Mouse (Mus musculus): ENCODE data around the gene Hdgfl3. TPM values are rescaled to one million over a fixed set of nuclear protein-coding genes. Genes with fewer than 3 reads are reported as not detected.

The Hdgfl3 gene
- total and polyA plus RNA-seq, 3 experiments = 0.04 TPM; not detected in 2

DNA sequence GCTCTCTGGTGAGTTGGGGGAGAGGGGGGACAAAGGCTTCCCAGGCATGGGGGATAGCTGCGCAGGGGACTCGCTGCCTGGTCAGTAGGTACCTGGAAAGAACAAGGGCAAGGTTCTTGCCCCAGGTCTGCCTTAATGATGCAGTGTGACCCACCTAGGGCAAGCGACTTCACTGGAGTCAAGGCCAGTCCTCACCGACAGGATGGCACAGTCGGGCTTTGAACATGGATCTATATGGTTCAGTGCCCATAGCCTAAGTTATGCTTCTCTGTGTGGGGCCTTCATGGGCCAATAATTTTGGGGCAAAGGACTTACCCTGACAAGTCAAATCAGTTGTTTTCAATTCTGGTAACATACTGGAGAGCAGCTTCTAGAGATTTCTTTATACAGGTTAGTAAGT lies 533 bp upstream of the Hdgfl3 start:
- no peaks in the 10 kb centered on the region for H3K4me1 ChIP-seq (ENCODE audit: control insufficient read depth in 1 of 2, insufficient read depth in 2 of 2)
- no peak overlapping the region for H3K9ac ChIP-seq (ENCODE audit: insufficient read depth, low read depth)

DNA sequence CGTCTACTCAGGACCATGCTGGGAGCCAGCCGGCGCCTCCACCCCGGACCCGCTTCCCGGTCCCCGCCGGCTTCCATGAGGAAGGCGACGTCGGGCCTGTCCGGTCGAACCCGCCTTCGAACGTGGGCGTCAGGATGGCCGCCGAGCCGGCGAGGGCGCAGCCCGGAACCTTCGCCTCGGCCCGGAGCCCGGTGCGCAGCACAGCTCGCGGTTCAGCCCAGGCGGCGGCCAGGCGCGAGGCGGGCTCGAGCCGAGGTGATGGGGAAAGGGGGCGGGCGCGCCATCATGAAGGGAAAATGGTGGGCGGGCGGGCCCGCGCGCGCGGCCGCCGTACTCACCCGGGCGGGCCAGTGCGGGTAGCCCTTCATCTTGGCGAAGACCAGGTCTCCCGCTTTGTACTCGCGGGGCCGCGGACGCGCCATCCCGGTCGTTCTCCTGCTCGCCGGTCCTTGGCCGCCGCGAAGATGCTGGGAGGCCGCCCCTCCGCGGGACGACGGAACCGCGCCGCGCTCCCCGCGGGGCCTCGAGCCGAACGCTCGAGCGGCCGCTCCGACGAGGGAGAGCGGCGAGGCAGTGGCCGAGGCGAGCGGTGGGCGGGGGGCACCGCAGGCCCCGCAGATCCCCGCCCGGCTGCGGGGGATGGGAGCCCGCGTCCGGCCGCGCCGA lies 539 bp downstream of the Hdgfl3 start:
- Histone ChIP-seq H3K4me3 (replicated peaks in 1 of 3; ENCODE audit: low read depth in 2 of 3, low read length in 2 of 3, poor library complexity in 1 of 3) (no peak overlapping the region), H3K36me3 (replicated peaks in 1 of 2; ENCODE audit: control insufficient read depth in 1 of 2, insufficient read depth in 1 of 2, low read length in 1 of 2) (no peaks in the 10 kb centered on the region), H3K4me1 (ENCODE audit: control insufficient read depth in 1 of 2, insufficient read depth in 2 of 2) (no peaks in the 10 kb centered on the region), H3K27me3 (replicated peaks) (no peaks in the 10 kb centered on the region), H3K79me2 (replicated peaks; ENCODE audit: control insufficient read depth, extremely low read depth, insufficient read depth, poor library complexity, severe bottlenecking) (no peaks in the 10 kb centered on the region), H3K27ac (ENCODE audit: insufficient read depth, low read depth) (no peak overlapping the region), H3K4me2 (ENCODE audit: insufficient read depth, low read depth, poor library complexity, severe bottlenecking) (no peak overlapping the region), H3K9me3 (replicated peaks; ENCODE audit: low read length) (peaks cover 14% of the 10 kb centered on the region), H3K9ac (ENCODE audit: insufficient read depth, low read depth) (no peak overlapping the region)
- no peak for DNase-seq (ENCODE audit: extremely low read depth)
- in situ Hi-C loops (cut with MboI; ENCODE audit: low pct_ligation_motif_present, low pct_unique_long_range_greater_than_20kb, low sequenced_read_pairs) (no loop called here), dilution Hi-C loops (cut with MboI; ENCODE audit: extremely low pct_ligation_motif_present, extremely low pct_unique_long_range_greater_than_20kb, low sequenced_read_pairs) (no loop called here)
- no peak for TF ChIP-seq UBTF (IDR thresholded peaks at IDR 0.05; ENCODE audit: low read depth, low read length)
- TF ChIP-seq RCOR1 (conservative IDR thresholded peaks at IDR 0.05; ENCODE audit: low read depth, low read length) = no peak
- no peak for TF ChIP-seq POLR2AphosphoS2 (IDR thresholded peaks at IDR 0.05; ENCODE audit: low read depth, low read length)
- TF ChIP-seq ELF1 (IDR thresholded peaks at IDR 0.05; ENCODE audit: low read depth, low read length) = no peak
- TF ChIP-seq TBP (conservative IDR thresholded peaks at IDR 0.05; ENCODE audit: low read depth, low read length) = no peak
- no peak for TF ChIP-seq NELFE (IDR thresholded peaks at IDR 0.05; ENCODE audit: low read depth, low read length)

More for the DNA sequence above, 533 bp upstream of the Hdgfl3 start:
- DNase-seq (ENCODE audit: extremely low read depth) = no peak
- peaks cover 14% of the 10 kb centered on the region for H3K9me3 ChIP-seq (replicated peaks; ENCODE audit: low read length)
- dilution Hi-C loops (cut with MboI; ENCODE audit: extremely low pct_ligation_motif_present, extremely low pct_unique_long_range_greater_than_20kb, low sequenced_read_pairs) (no loop called here), in situ Hi-C loops (cut with MboI; ENCODE audit: low pct_ligation_motif_present, low pct_unique_long_range_greater_than_20kb, low sequenced_read_pairs) (no loop called here)
- no peak overlapping the region for H3K4me3 ChIP-seq (replicated peaks in 1 of 3; ENCODE audit: low read depth in 2 of 3, low read length in 2 of 3, poor library complexity in 1 of 3)
- H3K36me3 ChIP-seq (replicated peaks in 1 of 2; ENCODE audit: control insufficient read depth in 1 of 2, insufficient read depth in 1 of 2, low read length in 1 of 2) = no peaks in the 10 kb centered on the region
- H3K27ac ChIP-seq (ENCODE audit: insufficient read depth, low read depth) = no peak overlapping the region
- H3K27me3 ChIP-seq (replicated peaks) = no peaks in the 10 kb centered on the region
- no peak for TF ChIP-seq MAZ (IDR thresholded peaks at IDR 0.05; ENCODE audit: low read depth, low read length)
- no peak for TF ChIP-seq SMC3 (IDR thresholded peaks at IDR 0.05; ENCODE audit: low read depth, low read length)
- TF ChIP-seq NRF1 (IDR thresholded peaks at IDR 0.05; ENCODE audit: low read depth, low read length) = no peak
- no peak overlapping the region for H3K4me2 ChIP-seq (ENCODE audit: insufficient read depth, low read depth, poor library complexity, severe bottlenecking)
- H3K79me2 ChIP-seq (replicated peaks; ENCODE audit: control insufficient read depth, extremely low read depth, insufficient read depth, poor library complexity, severe bottlenecking) = no peaks in the 10 kb centered on the region

DNA sequence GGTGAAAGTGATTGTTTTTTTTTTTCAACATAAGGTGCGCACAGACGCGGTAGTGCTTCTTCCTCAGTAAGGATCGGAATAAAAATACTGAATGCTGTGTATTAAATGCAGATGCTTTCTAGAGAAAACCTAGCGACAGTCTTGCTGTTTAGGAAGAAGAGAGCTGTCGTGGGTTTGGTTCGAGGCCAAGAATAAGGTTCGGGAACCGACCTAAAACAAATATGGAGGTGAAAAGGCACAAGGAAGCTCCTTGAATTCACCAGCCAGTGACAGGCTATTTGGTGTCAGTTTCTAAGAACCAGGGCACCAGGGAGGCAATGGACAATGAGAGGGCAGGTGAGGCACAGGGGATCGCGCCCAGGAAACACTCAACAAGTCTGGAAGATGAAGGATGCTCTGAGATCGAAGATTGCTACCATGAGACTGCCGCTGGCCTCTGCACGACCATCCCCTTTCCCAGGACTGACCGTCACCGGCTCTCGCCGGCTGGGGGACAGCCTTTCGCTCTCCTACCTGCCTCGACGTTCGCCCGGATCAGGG lies 1.1 kb downstream of the Hdgfl3 start:
- no peaks in the 10 kb centered on the region for H3K27me3 ChIP-seq (replicated peaks)
- H3K4me2 ChIP-seq (ENCODE audit: insufficient read depth, low read depth, poor library complexity, severe bottlenecking) = no peak overlapping the region
- dilution Hi-C loops (cut with MboI; ENCODE audit: extremely low pct_ligation_motif_present, extremely low pct_unique_long_range_greater_than_20kb, low sequenced_read_pairs) (no loop called here), in situ Hi-C loops (cut with MboI; ENCODE audit: low pct_ligation_motif_present, low pct_unique_long_range_greater_than_20kb, low sequenced_read_pairs) (no loop called here)
- H3K4me1 ChIP-seq (ENCODE audit: control insufficient read depth in 1 of 2, insufficient read depth in 2 of 2) = no peaks in the 10 kb centered on the region
- no peaks in the 10 kb centered on the region for H3K79me2 ChIP-seq (replicated peaks; ENCODE audit: control insufficient read depth, extremely low read depth, insufficient read depth, poor library complexity, severe bottlenecking)
- H3K27ac ChIP-seq (ENCODE audit: insufficient read depth, low read depth) = no peak overlapping the region
- no peak overlapping the region for H3K4me3 ChIP-seq (replicated peaks in 1 of 3; ENCODE audit: low read depth in 2 of 3, low read length in 2 of 3, poor library complexity in 1 of 3)
- H3K9me3 ChIP-seq (replicated peaks; ENCODE audit: low read length) = peaks cover 14% of the 10 kb centered on the region
- H3K9ac ChIP-seq (ENCODE audit: insufficient read depth, low read depth) = no peak overlapping the region
- no peak for DNase-seq (ENCODE audit: extremely low read depth)
- TF ChIP-seq CHD1 (IDR thresholded peaks at IDR 0.05; ENCODE audit: low read depth, low read length) = no peak
- TF ChIP-seq PAX5 (IDR thresholded peaks at IDR 0.05; ENCODE audit: low read length) = no peak
- no peak for TF ChIP-seq MYC (IDR thresholded peaks at IDR 0.05; ENCODE audit: low read depth, low read length)
- TF ChIP-seq HCFC1 (IDR thresholded peaks at IDR 0.05; ENCODE audit: low read depth, low read length) = no peak
- TF ChIP-seq MEF2A (IDR thresholded peaks at IDR 0.05; ENCODE audit: borderline replicate concordance, low read depth, low read length) = no peak
- no peak for TF ChIP-seq NRF1 (IDR thresholded peaks at IDR 0.05; ENCODE audit: low read depth, low read length)
- no peak for TF ChIP-seq JUND (conservative IDR thresholded peaks at IDR 0.05; ENCODE audit: low read depth, low read length)
- TF ChIP-seq BHLHE40 (IDR thresholded peaks at IDR 0.05; ENCODE audit: low read depth, low read length) = no peak
- TF ChIP-seq ETS1 (conservative IDR thresholded peaks at IDR 0.05; ENCODE audit: low read depth, low read length) = no peak
- TF ChIP-seq E2F4 (IDR thresholded peaks at IDR 0.05; ENCODE audit: insufficient replicate concordance, low read depth, low read length) = no peak
- no peak for TF ChIP-seq USF2 (conservative IDR thresholded peaks at IDR 0.05; ENCODE audit: low read depth, low read length)
- no peak for TF ChIP-seq NELFE (IDR thresholded peaks at IDR 0.05; ENCODE audit: low read depth, low read length)
- TF ChIP-seq TBP (conservative IDR thresholded peaks at IDR 0.05; ENCODE audit: low read depth, low read length) = no peak
- TF ChIP-seq ZMIZ1 (IDR thresholded peaks at IDR 0.05; ENCODE audit: low read depth, low read length) = no peak
- TF ChIP-seq SIN3A (IDR thresholded peaks at IDR 0.05; ENCODE audit: low read length) = no peak
- H3K36me3 ChIP-seq (replicated peaks in 1 of 2; ENCODE audit: control insufficient read depth in 1 of 2, insufficient read depth in 1 of 2, low read length in 1 of 2) = no peaks in the 10 kb centered on the region
